Mouse (Mus musculus) erythroblast, embryonic 14.5 days (primary cell): ENCODE data around the gene Egln1. TPM values are rescaled to one million over a fixed set of nuclear protein-coding genes. Genes with fewer than 3 reads are reported as not detected.

Experiments used
- H3K27me3 ChIP-seq: 2 replicates; pipeline ENCODE4 v1.6.1; 2012; ENCODE audit warnings: inconsistent platforms; ENCODE audit not compliant: control insufficient read depth
- H3K36me3 ChIP-seq: 2 replicates; pipeline ENCODE4 v1.6.1; 2012; ENCODE audit warnings: mild to moderate bottlenecking, inconsistent platforms; ENCODE audit not compliant: control insufficient read depth
- H3K4me1 ChIP-seq: 2 replicates; pipeline ENCODE4 v1.6.1; 2012; ENCODE audit warnings: inconsistent platforms; ENCODE audit not compliant: control insufficient read depth
- H3K4me3 ChIP-seq: replicated peaks from 2 replicates; pipeline ENCODE3; 2012; ENCODE audit warnings: moderate library complexity, mild to moderate bottlenecking, inconsistent platforms
- H3K9me3 ChIP-seq: 2 replicates; pipeline ENCODE4 v1.6.1; 2012; ENCODE audit warnings: low read length, inconsistent platforms, mixed read lengths; ENCODE audit not compliant: control insufficient read depth
- GATA1 ChIP-seq: IDR thresholded peaks from 2 replicates; pipeline ENCODE4 v1.6.1; 2012; ENCODE audit warnings: low read length, inconsistent platforms, mixed read lengths
- TAL1 ChIP-seq: IDR thresholded peaks from 3 replicates; pipeline ENCODE4 v1.6.1; 2012; ENCODE audit warnings: low read length, inconsistent platforms, mixed read lengths
- polyA plus RNA-seq: library from polyadenylated mRNA; stranded (reverse); fragments of >175 nt; gene quantifications from 2 replicates; pipeline ENCODE4 v1.2.3, GENCODE M21; 2012

Gene Egln1
- polyA plus RNA-seq, 1 experiment = 0.56 TPM

- Histone ChIP-seq H3K4me1 (peaks cover 2% of the 10 kb centered on the region), H3K4me3 (no peak overlapping the region), H3K27me3 (no peaks in the 10 kb centered on the region), H3K9me3 (peaks cover 3% of the 10 kb centered on the region; the same call in 1 of the 2 replicates), H3K36me3 (no peaks in the 10 kb centered on the region)
- no peak for TF ChIP-seq TAL1
- TF ChIP-seq GATA1 = no peak
Observed at GRCm38 (mm10) chr8:124973221-124973620, 24.1 kb upstream of the Egln1 start.

- H3K4me3 ChIP-seq = no peak overlapping the region
- H3K36me3 ChIP-seq = no peaks in the 10 kb centered on the region
- H3K9me3 ChIP-seq = peaks cover 3% of the 10 kb centered on the region; the same call in 1 of the 2 replicates
- no peaks in the 10 kb centered on the region for H3K27me3 ChIP-seq
- TF ChIP-seq TAL1 (no peak), GATA1 (no peak)
- H3K4me1 ChIP-seq = peaks cover 2% of the 10 kb centered on the region
Observed at GRCm38 (mm10) chr8:124970312-124970933, 21.3 kb upstream of the Egln1 start.

GRCm38 (mm10) chr8:124964966-124965365 is 15.8 kb upstream of the Egln1 start:
- no peaks in the 10 kb centered on the region for H3K4me1 ChIP-seq
- H3K27me3 ChIP-seq = no peaks in the 10 kb centered on the region
- H3K4me3 ChIP-seq = no peak overlapping the region
- TF ChIP-seq GATA1 (no peak), TAL1 (no peak)
- no peaks in the 10 kb centered on the region for H3K36me3 ChIP-seq
- no peaks in the 10 kb centered on the region for H3K9me3 ChIP-seq

GRCm38 (mm10) chr8:124963246-124963645 is 14.1 kb upstream of the Egln1 start:
- Histone ChIP-seq H3K36me3 (no peaks in the 10 kb centered on the region), H3K9me3 (no peaks in the 10 kb centered on the region), H3K4me3 (no peak overlapping the region), H3K4me1 (no peaks in the 10 kb centered on the region), H3K27me3 (no peaks in the 10 kb centered on the region)
- TF ChIP-seq GATA1 = no peak
- TF ChIP-seq TAL1 = no peak

GRCm38 (mm10) chr8:124960226-124960880 is 11.2 kb upstream of the Egln1 start:
- no peak overlapping the region for H3K4me3 ChIP-seq
- no peaks in the 10 kb centered on the region for H3K27me3 ChIP-seq
- TF ChIP-seq TAL1 = no peak

GRCm38 (mm10) chr8:124959462-124960225 is 10.5 kb upstream of the Egln1 start:
- no peaks in the 10 kb centered on the region for H3K9me3 ChIP-seq
- no peaks in the 10 kb centered on the region for H3K36me3 ChIP-seq
- no peak overlapping the region for H3K4me3 ChIP-seq
- TF ChIP-seq GATA1 (no peak), TAL1 (no peak)
- no peaks in the 10 kb centered on the region for H3K4me1 ChIP-seq
- no peaks in the 10 kb centered on the region for H3K27me3 ChIP-seq

More at GRCm38 (mm10) chr8:124960226-124960880, 11.2 kb upstream of the Egln1 start:
- H3K9me3 ChIP-seq = no peaks in the 10 kb centered on the region
- no peaks in the 10 kb centered on the region for H3K4me1 ChIP-seq
- H3K36me3 ChIP-seq = no peaks in the 10 kb centered on the region

- Histone ChIP-seq H3K9me3 (no peaks in the 10 kb centered on the region), H3K4me3 (no peak overlapping the region), H3K4me1 (peaks cover 10% of the 10 kb centered on the region), H3K36me3 (no peaks in the 10 kb centered on the region), H3K27me3 (0 out of 2 replicates have a peak, but pooled peaks cover 2% of the 10 kb centered on the region)
- TF ChIP-seq GATA1 = no peak
- no peak for TF ChIP-seq TAL1
Observed at GRCm38 (mm10) chr8:124954572-124955082, 5.5 kb upstream of the Egln1 start.

- no peaks in the 10 kb centered on the region for H3K36me3 ChIP-seq
- peaks cover 18% of the 10 kb centered on the region for H3K4me1 ChIP-seq
- H3K4me3 ChIP-seq = no peak overlapping the region
- TF ChIP-seq TAL1 = no peak
- TF ChIP-seq GATA1 = no peak
- no peaks in the 10 kb centered on the region for H3K9me3 ChIP-seq
- peaks cover 13% of the 10 kb centered on the region for H3K27me3 ChIP-seq
Observed at GRCm38 (mm10) chr8:124953188-124953587, 4.1 kb upstream of the Egln1 start.

GRCm38 (mm10) chr8:124950865-124951264 is 1.7 kb upstream of the Egln1 start:
- TF ChIP-seq TAL1 = no peak
- no peak for TF ChIP-seq GATA1

More at GRCm38 (mm10) chr8:124950865-124951264, 1.7 kb upstream of the Egln1 start:
- Histone ChIP-seq H3K4me3 (no peak overlapping the region), H3K9me3 (no peaks in the 10 kb centered on the region), H3K36me3 (no peaks in the 10 kb centered on the region), H3K4me1 (peaks cover 37% of the 10 kb centered on the region), H3K27me3 (peaks cover 34% of the 10 kb centered on the region)
